Mouse (Mus musculus) G1E (cell line): ENCODE results near the gene Cyp2d12.
"Not testable (repeated sequence)": the region's sequence is repeated elsewhere in the genome, so short reads cannot be mapped to it uniquely, and the experiment has no call there.

Experiments used
- CTCF ChIP-seq: IDR thresholded peaks from 2 replicates; pipeline ENCODE4 v1.5.1; 2012; ENCODE audit warnings: low read depth, low read length, inconsistent platforms, mixed read lengths
- GATA1 ChIP-seq: IDR thresholded peaks from 2 replicates; pipeline ENCODE4 v1.6.1; 2012; ENCODE audit warnings: borderline replicate concordance, low read length, inconsistent platforms, mixed read lengths
- GATA2 ChIP-seq: IDR thresholded peaks from 2 replicates; pipeline ENCODE4 v1.6.1; 2012; ENCODE audit warnings: low read depth, low read length, inconsistent platforms, borderline replicate concordance
- POLR2AphosphoS5 ChIP-seq: IDR thresholded peaks from 2 replicates; pipeline ENCODE4 v1.6.1; 2012; ENCODE audit warnings: low read depth, low read length, inconsistent platforms; ENCODE audit not compliant: insufficient replicate concordance
- TAL1 ChIP-seq: conservative IDR thresholded peaks from 2 replicates; pipeline ENCODE4 v1.6.1; 2012; ENCODE audit warnings: low read depth, low read length, inconsistent platforms, mixed read lengths

DNA sequence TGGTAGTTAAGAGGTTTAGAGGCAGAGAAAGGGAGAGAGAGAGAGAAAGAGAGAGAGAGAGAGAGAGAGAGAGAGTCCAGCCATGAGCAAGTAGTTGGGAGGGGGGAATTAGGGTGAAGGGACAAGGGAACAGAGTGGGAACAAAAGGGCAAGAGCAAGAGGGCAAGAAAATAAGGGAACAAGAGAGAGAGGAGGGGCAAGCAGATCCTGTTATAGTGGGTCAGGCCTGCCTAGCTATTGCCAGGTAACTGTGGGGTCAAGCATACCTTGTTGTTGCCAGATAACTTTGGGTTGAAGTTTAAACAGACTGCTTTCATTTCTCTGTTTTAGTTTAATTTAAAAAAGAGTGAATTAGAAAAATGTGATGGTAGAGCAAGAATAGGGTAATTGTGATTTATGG, 44.4 kb upstream of the Cyp2d12 start:
- TF ChIP-seq CTCF, TAL1, GATA1, POLR2AphosphoS5, GATA2: not testable (repeated sequence)
